Mouse (Mus musculus) cerebellum, adult 2 months (tissue): ENCODE measurements at regions not wholly inside any gene's neighbourhood (a gene's known extent, or its start where the extent isn't known, plus 50 kb on each side); places are given as distances from the start of the nearest gene placed in this dataset.

Experiments
- DNase-seq, 2 experiments: peaks; one replicate each; pipeline ENCODE4 v3.0.0; 2021
- H3K27ac ChIP-seq: fragments of 200-500 bp; 2 replicates; pipeline ENCODE4 v1.5.1; 2012; ENCODE audit warnings: low read length, control low read depth, inconsistent platforms; ENCODE audit not compliant: insufficient read depth
- H3K27me3 ChIP-seq: fragments of 200-500 bp; 2 replicates; pipeline ENCODE4 v1.6.1; 2012; ENCODE audit warnings: inconsistent platforms, mild to moderate bottlenecking, low read length, moderate library complexity; ENCODE audit not compliant: control insufficient read depth, insufficient read depth
- H3K4me1 ChIP-seq: fragments of 200-500 bp; 2 replicates; pipeline ENCODE4 v1.6.1; 2011; ENCODE audit warnings: low read length; ENCODE audit not compliant: control insufficient read depth, insufficient read depth
- H3K4me3 ChIP-seq: fragments of 200-500 bp; replicated peaks from 2 replicates; pipeline ENCODE3; 2011; ENCODE audit warnings: mild to moderate bottlenecking, low read depth, low read length, control low read depth; ENCODE audit not compliant: insufficient read depth
- CTCF ChIP-seq: fragments of 200-500 bp; IDR thresholded peaks from 2 replicates; pipeline ENCODE4 v1.5.1; 2011; ENCODE audit warnings: low read depth, mild to moderate bottlenecking, control low read depth, low read length, moderate library complexity, borderline replicate concordance; ENCODE audit not compliant: insufficient read depth
- POLR2A ChIP-seq: fragments of 200-500 bp; IDR thresholded peaks from 2 replicates; pipeline ENCODE4 v1.6.1; 2011; ENCODE audit warnings: low read length, control low read depth, borderline replicate concordance; ENCODE audit not compliant: insufficient read depth
- WGBS: fragments of 180-500 bp; shearing (Covaris S2); methylation state at CpG from one replicate; pipeline ENCODE4 v1.1.7; 2018; 5-methylcytosine and 5-hydroxymethylcytosine counted together

DNA sequence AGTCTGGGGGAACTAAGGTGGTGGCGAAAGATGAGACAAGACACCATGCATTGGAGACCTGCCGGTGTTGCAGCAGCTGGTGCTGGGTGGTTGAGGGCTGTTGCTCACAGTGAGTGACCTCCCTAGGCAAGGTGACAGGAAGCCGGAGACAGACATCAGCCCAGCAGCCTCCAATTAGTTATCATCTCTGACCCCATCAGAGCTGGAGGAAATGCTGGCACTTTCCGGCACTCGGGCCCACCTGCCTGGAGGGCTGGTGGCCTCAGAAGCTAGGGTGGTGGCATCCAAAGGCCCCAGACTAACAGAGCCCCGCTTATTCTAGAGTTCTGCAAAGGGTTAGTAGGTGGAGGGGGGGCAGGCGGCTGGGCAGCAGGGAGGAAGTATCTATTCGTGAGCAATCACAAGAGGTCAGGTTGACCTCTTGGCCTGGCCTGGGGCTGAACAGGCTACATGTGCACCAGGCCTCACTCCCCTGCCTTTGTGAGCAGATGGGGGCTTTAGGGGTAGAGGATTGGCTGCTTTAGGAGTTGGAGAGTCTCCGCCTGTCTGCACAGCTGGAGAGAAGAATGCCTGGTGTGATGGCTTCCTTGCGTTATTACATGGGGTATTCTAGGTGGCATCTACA is 427.0 kb downstream of the Med13l start:
- TF ChIP-seq CTCF (no peak), POLR2A (no peak)
- H3K27me3 ChIP-seq = no peaks in the 10 kb centered on the region; the same call in 1 of the 2 replicates
- no peak overlapping the region for H3K4me3 ChIP-seq
- no peaks in the 10 kb centered on the region for H3K4me1 ChIP-seq
- no peak overlapping the region for H3K27ac ChIP-seq
- no peak for DNase-seq
- 81% methylated on average over 10 of the region's 10 CpGs for WGBS

- Histone ChIP-seq H3K4me1 (no peaks in the 10 kb centered on the region), H3K4me3 (no peak overlapping the region), H3K27ac (no peak overlapping the region), H3K27me3 (no peaks in the 10 kb centered on the region; the same call in 1 of the 2 replicates)
- no peak for TF ChIP-seq CTCF
- TF ChIP-seq POLR2A = no peak
- WGBS = 24% methylated on average over 15 of the region's 15 CpGs
- DNase-seq = no peak
Observed at GRCm38 (mm10) chr5:118999124-118999523, 438.6 kb downstream of the Med13l start.

GRCm38 (mm10) chr5:119005825-119006471 is 445.5 kb downstream of the Med13l start:
- peaks cover 2% of the 10 kb centered on the region; the same call in 1 of the 2 replicates for H3K27me3 ChIP-seq

GRCm38 (mm10) chr5:119010048-119010447 is 449.6 kb downstream of the Med13l start:
- WGBS = 82% methylated on average over 14 of the region's 14 CpGs
- H3K4me1 ChIP-seq = no peaks in the 10 kb centered on the region
- H3K4me3 ChIP-seq = no peak overlapping the region
- no peak overlapping the region for H3K27ac ChIP-seq
- DNase-seq = no peak
- no peak for TF ChIP-seq POLR2A
- no peak for TF ChIP-seq CTCF
- peaks cover 2% of the 10 kb centered on the region; the same call in 1 of the 2 replicates for H3K27me3 ChIP-seq

More at GRCm38 (mm10) chr5:119005825-119006471, 445.5 kb downstream of the Med13l start:
- WGBS = 2% methylated on average over 34 of the region's 34 CpGs
- no peak for DNase-seq
- Histone ChIP-seq H3K27ac (no peak overlapping the region), H3K4me1 (no peaks in the 10 kb centered on the region), H3K4me3 (no peak overlapping the region)
- TF ChIP-seq CTCF (no peak), POLR2A (no peak)

GRCm38 (mm10) chr5:119015181-119015580 is 454.7 kb downstream of the Med13l start:
- WGBS = 77% methylated on average over 5 of the region's 5 CpGs
- no peaks in the 10 kb centered on the region; the same call in 1 of the 2 replicates for H3K27me3 ChIP-seq

DNA sequence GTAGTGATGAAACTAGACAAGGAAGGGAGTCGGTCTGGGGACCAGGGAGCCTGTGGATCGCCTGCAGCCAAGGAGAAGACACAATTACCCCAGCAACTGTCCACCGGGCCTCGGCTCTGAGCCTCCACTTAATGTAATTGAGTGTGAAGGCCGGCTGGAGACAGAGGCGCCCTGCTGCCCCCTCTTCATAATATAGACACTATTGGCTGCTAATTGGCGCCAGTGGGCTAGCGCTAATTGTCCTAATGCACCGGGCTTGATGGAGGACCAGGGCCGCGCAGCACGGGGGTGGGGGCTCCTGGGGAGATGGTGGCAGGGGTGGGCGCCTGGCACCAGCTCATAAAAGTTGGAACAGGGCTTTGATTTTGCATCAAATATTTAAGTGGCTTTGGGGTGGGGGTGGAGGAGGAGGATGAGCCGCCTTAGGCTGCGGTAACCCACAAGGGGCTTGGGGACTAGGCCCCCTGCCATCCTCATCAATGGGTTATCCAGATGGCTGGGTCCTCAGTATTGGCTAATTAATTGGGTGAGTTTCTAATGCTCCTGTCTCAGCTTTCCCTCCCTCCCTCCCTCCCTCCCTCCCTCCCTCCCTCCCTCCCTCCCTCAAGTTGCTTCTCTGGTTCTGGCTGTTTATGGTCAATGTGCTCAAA is 455.3 kb downstream of the Med13l start:
- H3K4me1 ChIP-seq = no peaks in the 10 kb centered on the region
- no peak overlapping the region for H3K4me3 ChIP-seq
- 8% methylated on average over 15 of the region's 15 CpGs for WGBS
- no peak for DNase-seq
- H3K27me3 ChIP-seq = no peaks in the 10 kb centered on the region; the same call in 1 of the 2 replicates
- H3K27ac ChIP-seq = no peak overlapping the region
- TF ChIP-seq POLR2A (no peak), CTCF (no peak)

More at GRCm38 (mm10) chr5:119015181-119015580, 454.7 kb downstream of the Med13l start:
- Histone ChIP-seq H3K4me1 (no peaks in the 10 kb centered on the region), H3K4me3 (no peak overlapping the region), H3K27ac (no peak overlapping the region)
- no peak for DNase-seq
- TF ChIP-seq POLR2A = no peak
- no peak for TF ChIP-seq CTCF

- H3K4me1 ChIP-seq = no peaks in the 10 kb centered on the region
- H3K27me3 ChIP-seq = no peaks in the 10 kb centered on the region; the same call in 1 of the 2 replicates
- 43% methylated on average over 4 of the region's 4 CpGs for WGBS
- H3K27ac ChIP-seq = no peak overlapping the region
- H3K4me3 ChIP-seq = no peak overlapping the region
- DNase-seq = no peak
- no peak for TF ChIP-seq POLR2A
- TF ChIP-seq CTCF = no peak
Observed at GRCm38 (mm10) chr5:119016420-119016819, 455.9 kb downstream of the Med13l start.
